Mouse (Mus musculus) liver, postnatal 0 days (tissue): ENCODE results near the gene Gm45140.

Experiments used
- CTCF ChIP-seq: sonication (generic); IDR thresholded peaks from 2 replicates; pipeline ENCODE4 v1.5.1; 2016; ENCODE audit warnings: antibody characterized with exemption, low read depth
- EP300 ChIP-seq: IDR thresholded peaks from 2 replicates; pipeline ENCODE4 v1.6.1; 2016; ENCODE audit warnings: antibody characterized with exemption, low read depth, mild to moderate bottlenecking

DNA sequence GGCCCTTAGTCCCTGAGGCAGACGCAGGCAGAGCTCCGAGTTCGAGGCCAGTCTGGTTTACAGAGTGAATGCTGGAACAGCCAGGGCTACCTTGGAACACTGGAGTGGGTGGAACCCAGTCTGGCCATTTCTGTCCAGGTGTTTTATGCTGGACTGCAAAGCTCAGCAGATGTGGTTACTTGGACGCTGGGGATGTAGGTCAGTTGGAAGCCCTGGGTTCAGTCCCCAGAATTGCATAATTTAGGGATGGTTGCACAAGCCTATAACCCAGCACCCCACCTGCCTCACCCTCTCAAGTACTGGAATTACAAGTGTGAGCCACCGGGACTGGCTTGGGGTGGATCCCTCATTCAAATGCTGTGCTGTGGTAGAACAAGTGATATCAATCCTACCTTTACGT, 30.6 kb upstream of the Gm45140 start:
- no peak for TF ChIP-seq EP300
- TF ChIP-seq CTCF: no peak
